Mouse (Mus musculus) intestine, embryonic 15.5 days (tissue): Measurements from ENCODE around the gene Ralgps1. TPM values are rescaled to one million over a fixed set of nuclear protein-coding genes. Genes with fewer than 3 reads are reported as not detected.

Source experiments
- ATAC-seq: fragments of 200-750 bp; cut with Nextera tagmentation; 2 replicates; pipeline ENCODE4 v1.8.0; 2017; ENCODE audit warnings: moderate TSS enrichment, moderate library complexity
- H3K27ac ChIP-seq: fragments of 300-500 bp; sonication (generic); 2 replicates; pipeline ENCODE4 v1.5.1; 2015; ENCODE audit warnings: mild to moderate bottlenecking, inconsistent platforms
- H3K27me3 ChIP-seq: fragments of 300-500 bp; sonication (generic); replicated peaks from 2 replicates; pipeline ENCODE4 v1.6.1; 2015; ENCODE audit warnings: inconsistent platforms
- H3K36me3 ChIP-seq: fragments of 300-500 bp; sonication (generic); 2 replicates; pipeline ENCODE4 v1.6.1; 2015; ENCODE audit warnings: inconsistent platforms
- H3K4me1 ChIP-seq: fragments of 300-500 bp; sonication (generic); replicated peaks from 2 replicates; pipeline ENCODE4 v1.6.1; 2015; ENCODE audit warnings: inconsistent platforms
- H3K4me2 ChIP-seq: fragments of 300-500 bp; sonication (generic); replicated peaks from 2 replicates; pipeline ENCODE4 v1.6.1; 2015; ENCODE audit warnings: mild to moderate bottlenecking, inconsistent platforms
- H3K4me3 ChIP-seq: fragments of 300-500 bp; sonication (generic); replicated peaks from 2 replicates; pipeline ENCODE4 v1.5.1; 2015; ENCODE audit warnings: inconsistent platforms
- H3K9ac ChIP-seq: fragments of 300-500 bp; sonication (generic); 2 replicates; pipeline ENCODE4 v1.6.1; 2015; ENCODE audit warnings: inconsistent platforms
- H3K9me3 ChIP-seq: fragments of 300-500 bp; sonication (generic); 2 replicates; pipeline ENCODE4 v1.6.1; 2016; ENCODE audit warnings: inconsistent platforms
- WGBS: fragments of 180-500 bp; shearing (Covaris S2); methylation state at CpG from one replicate; pipeline ENCODE4 v1.1.7; 2015; 5-methylcytosine and 5-hydroxymethylcytosine counted together
- polyA plus RNA-seq: library from polyadenylated mRNA; unstranded; fragments of >200 nt; fragmentation: Nextera tagmentation; extraction: Ambion mirVana; gene quantifications from 2 replicates; pipeline ENCODE4 v1.2.1, GENCODE M21; 2015

The Ralgps1 gene
- polyA plus RNA-seq, 1 experiment from 2014 or later = 5.5 TPM

DNA sequence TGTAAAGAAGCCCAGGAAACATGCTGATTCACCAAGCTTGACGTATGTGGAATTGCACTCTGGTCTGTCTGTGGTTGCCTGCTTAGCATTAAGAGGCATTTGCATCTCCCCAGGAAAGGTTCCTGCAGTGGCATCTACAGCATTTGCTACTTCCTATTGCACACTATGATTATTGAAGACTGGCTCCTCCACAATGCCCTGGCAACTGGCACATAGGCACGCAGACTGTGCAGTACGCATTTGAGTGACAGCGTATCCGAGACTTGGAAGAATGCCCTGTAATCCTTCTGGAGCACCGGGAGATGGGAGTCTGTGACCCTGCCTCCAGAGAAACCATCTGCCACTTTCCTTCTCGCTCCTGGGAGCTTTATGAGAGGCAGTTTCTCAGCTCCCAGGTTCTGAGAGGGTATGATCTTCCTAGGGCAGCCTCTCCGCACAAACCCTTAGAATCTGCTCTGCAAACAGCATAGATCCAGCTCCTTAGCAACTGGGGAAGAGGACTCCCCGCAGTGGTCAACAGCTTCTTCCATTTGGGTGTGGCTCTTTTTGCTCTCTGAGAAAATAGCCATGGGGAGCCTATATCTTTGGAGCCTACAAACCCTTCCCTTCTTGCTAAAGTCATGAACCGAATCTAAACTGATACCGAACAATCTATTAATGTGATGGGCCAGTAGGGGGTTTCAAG is 22.8 kb upstream of the Ralgps1 start:
- no peak overlapping the region for H3K4me2 ChIP-seq
- H3K4me1 ChIP-seq = no peaks in the 10 kb centered on the region
- no peak overlapping the region for H3K9ac ChIP-seq
- H3K27ac ChIP-seq = no peak overlapping the region
- ATAC-seq = no peak
- peaks cover 4% of the 10 kb centered on the region; the same call in 1 of the 2 replicates for H3K9me3 ChIP-seq
- no peaks in the 10 kb centered on the region for H3K27me3 ChIP-seq
- no peak overlapping the region for H3K4me3 ChIP-seq
- no peaks in the 10 kb centered on the region for H3K36me3 ChIP-seq
- 68% methylated on average over 11 of the region's 11 CpGs for WGBS

DNA sequence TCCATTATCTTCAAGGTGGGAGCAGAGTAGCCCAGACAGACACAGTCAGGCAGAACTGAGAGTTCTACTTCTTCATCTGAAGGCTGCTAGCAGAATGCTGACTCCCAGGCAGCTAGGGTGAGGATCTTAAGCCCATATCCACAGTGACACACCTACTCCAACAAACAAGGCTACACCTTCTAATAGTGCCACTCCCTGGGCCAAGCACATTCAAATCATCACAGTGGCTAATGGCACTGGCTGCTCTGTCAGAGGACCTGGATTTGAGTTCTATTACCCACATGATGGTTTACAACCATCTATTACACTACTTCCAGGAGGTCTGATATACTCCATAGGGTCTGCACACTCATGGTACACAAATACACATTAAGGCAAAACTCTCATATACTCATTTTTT is 21.7 kb upstream of the Ralgps1 start:
- H3K4me1 ChIP-seq = no peaks in the 10 kb centered on the region
- H3K36me3 ChIP-seq = no peaks in the 10 kb centered on the region
- H3K9me3 ChIP-seq = peaks cover 4% of the 10 kb centered on the region; the same call in 1 of the 2 replicates
- H3K27me3 ChIP-seq = no peaks in the 10 kb centered on the region
- no peak overlapping the region for H3K4me3 ChIP-seq
- no peak overlapping the region for H3K27ac ChIP-seq
- no peak overlapping the region for H3K9ac ChIP-seq
- no peak overlapping the region for H3K4me2 ChIP-seq
- ATAC-seq = no peak

- H3K9ac ChIP-seq = no peak overlapping the region
- no peaks in the 10 kb centered on the region for H3K27me3 ChIP-seq
- H3K4me2 ChIP-seq = peak overlapping the region; percentile 73
- H3K4me1 ChIP-seq = peaks cover 5% of the 10 kb centered on the region; the same call in 1 of the 2 replicates
- ATAC-seq = no peak
- H3K36me3 ChIP-seq = no peaks in the 10 kb centered on the region
- 30% methylated on average over 18 of the region's 18 CpGs for WGBS
- no peaks in the 10 kb centered on the region for H3K9me3 ChIP-seq
- H3K4me3 ChIP-seq = peak overlapping the region; percentile 74
- H3K27ac ChIP-seq = no peak overlapping the region
These were observed 542 bp upstream of the Ralgps1 start for GRCm38 (mm10) chr2:33371648-33372408.

GRCm38 (mm10) chr2:33370276-33370776 is 960 bp downstream of the Ralgps1 start:
- Histone ChIP-seq H3K27ac (no peak overlapping the region), H3K9ac (peak overlapping the region; percentile 36; the same call in 1 of the 2 replicates), H3K4me2 (peak overlapping the region; percentile 73), H3K9me3 (no peaks in the 10 kb centered on the region), H3K4me3 (peak overlapping the region; percentile 74), H3K4me1 (peaks cover 15% of the 10 kb centered on the region), H3K36me3 (no peaks in the 10 kb centered on the region), H3K27me3 (no peaks in the 10 kb centered on the region)
- 10% methylated on average over 15 of the region's 15 CpGs for WGBS
- ATAC-seq = no peak

GRCm38 (mm10) chr2:33369453-33369852 is 1.8 kb downstream of the Ralgps1 start:
- Histone ChIP-seq H3K4me3 (no peak overlapping the region), H3K27ac (no peak overlapping the region), H3K4me1 (peaks cover 24% of the 10 kb centered on the region), H3K4me2 (no peak overlapping the region), H3K9ac (no peak overlapping the region), H3K36me3 (no peaks in the 10 kb centered on the region), H3K27me3 (no peaks in the 10 kb centered on the region), H3K9me3 (no peaks in the 10 kb centered on the region)
- WGBS = 62% methylated on average over 3 of the region's 3 CpGs
- ATAC-seq = no peak

GRCm38 (mm10) chr2:33368486-33368885 is 2.8 kb downstream of the Ralgps1 start:
- no peak overlapping the region for H3K4me2 ChIP-seq
- no peaks in the 10 kb centered on the region for H3K36me3 ChIP-seq
- H3K27ac ChIP-seq = no peak overlapping the region
- H3K4me3 ChIP-seq = no peak overlapping the region
- no peaks in the 10 kb centered on the region for H3K27me3 ChIP-seq
- H3K9ac ChIP-seq = no peak overlapping the region
- ATAC-seq = no peak
- H3K4me1 ChIP-seq = peaks cover 24% of the 10 kb centered on the region
- no peaks in the 10 kb centered on the region for H3K9me3 ChIP-seq
- 88% methylated on average over 1 of the region's 1 CpGs for WGBS

GRCm38 (mm10) chr2:33365703-33366471 is 5.4 kb downstream of the Ralgps1 start:
- Histone ChIP-seq H3K27me3 (no peaks in the 10 kb centered on the region), H3K9ac (no peak overlapping the region), H3K27ac (peak overlapping the region; percentile 81), H3K9me3 (no peaks in the 10 kb centered on the region), H3K4me2 (peak overlapping the region; percentile 30), H3K36me3 (no peaks in the 10 kb centered on the region), H3K4me1 (peaks cover 27% of the 10 kb centered on the region), H3K4me3 (no peak overlapping the region)
- ATAC-seq = peak; percentile 21
- 32% methylated on average over 9 of the region's 9 CpGs for WGBS

- Histone ChIP-seq H3K27ac (no peak overlapping the region), H3K9ac (no peak overlapping the region), H3K36me3 (no peaks in the 10 kb centered on the region), H3K4me2 (no peak overlapping the region), H3K4me1 (peaks cover 25% of the 10 kb centered on the region), H3K9me3 (no peaks in the 10 kb centered on the region), H3K27me3 (no peaks in the 10 kb centered on the region), H3K4me3 (no peak overlapping the region)
- WGBS = 81% methylated on average over 4 of the region's 4 CpGs
- ATAC-seq = no peak
These were observed 6.6 kb downstream of the Ralgps1 start for GRCm38 (mm10) chr2:33364656-33365055.

GRCm38 (mm10) chr2:33363890-33364289 is 7.4 kb downstream of the Ralgps1 start:
- no peak for ATAC-seq
- Histone ChIP-seq H3K9me3 (no peaks in the 10 kb centered on the region), H3K4me3 (no peak overlapping the region), H3K36me3 (no peaks in the 10 kb centered on the region), H3K4me1 (peaks cover 25% of the 10 kb centered on the region), H3K27me3 (no peaks in the 10 kb centered on the region), H3K27ac (no peak overlapping the region), H3K4me2 (no peak overlapping the region), H3K9ac (no peak overlapping the region)
- WGBS = 75% methylated on average over 4 of the region's 4 CpGs

- Histone ChIP-seq H3K27ac (0 out of 2 replicates have a peak overlapping the region, but pooled peaks have one; percentile 7), H3K4me1 (peaks cover 18% of the 10 kb centered on the region), H3K27me3 (no peaks in the 10 kb centered on the region), H3K36me3 (no peaks in the 10 kb centered on the region), H3K9me3 (no peaks in the 10 kb centered on the region), H3K9ac (no peak overlapping the region), H3K4me2 (no peak overlapping the region), H3K4me3 (no peak overlapping the region)
- 69% methylated on average over 9 of the region's 9 CpGs for WGBS
- peak; percentile 78 for ATAC-seq
These were observed 10.1 kb downstream of the Ralgps1 start for GRCm38 (mm10) chr2:33361139-33361716.

DNA sequence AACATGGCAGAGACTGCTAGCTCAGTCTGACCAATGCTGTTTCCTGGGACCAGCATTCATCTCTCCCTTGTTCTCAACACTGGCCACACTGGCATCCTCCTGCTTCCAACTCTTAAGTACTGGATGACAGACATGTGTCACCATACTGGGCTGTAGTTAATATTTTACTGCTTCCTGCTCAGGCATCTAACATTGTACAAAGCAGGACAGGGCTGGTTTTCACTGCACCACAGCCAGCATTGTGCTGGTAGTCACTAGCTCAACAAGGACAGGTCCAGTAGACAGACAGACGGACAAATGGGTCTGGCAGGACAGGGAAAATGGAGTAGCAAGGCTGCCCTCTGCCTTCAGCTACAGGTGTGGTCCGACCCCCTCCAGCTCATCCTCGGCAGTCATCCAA is 10.7 kb downstream of the Ralgps1 start:
- 0 out of 2 replicates have a peak overlapping the region, but pooled peaks have one; percentile 7 for H3K27ac ChIP-seq
- WGBS = 77% methylated on average over 3 of the region's 3 CpGs
- no peak overlapping the region for H3K4me3 ChIP-seq
- no peaks in the 10 kb centered on the region for H3K27me3 ChIP-seq
- no peaks in the 10 kb centered on the region for H3K36me3 ChIP-seq
- H3K4me2 ChIP-seq = no peak overlapping the region
- ATAC-seq = peak; percentile 35
- H3K9me3 ChIP-seq = no peaks in the 10 kb centered on the region
- H3K9ac ChIP-seq = no peak overlapping the region
- H3K4me1 ChIP-seq = peaks cover 16% of the 10 kb centered on the region

- H3K36me3 ChIP-seq = no peaks in the 10 kb centered on the region
- H3K27me3 ChIP-seq = no peaks in the 10 kb centered on the region
- H3K4me2 ChIP-seq = no peak overlapping the region
- no peak for ATAC-seq
- H3K4me3 ChIP-seq = no peak overlapping the region
- peaks cover 5% of the 10 kb centered on the region; the same call in 1 of the 2 replicates for H3K4me1 ChIP-seq
- H3K9ac ChIP-seq = no peak overlapping the region
- no peak overlapping the region for H3K27ac ChIP-seq
- WGBS = 86% methylated on average over 8 of the region's 8 CpGs
- no peaks in the 10 kb centered on the region for H3K9me3 ChIP-seq
These were observed 12.1 kb downstream of the Ralgps1 start for GRCm38 (mm10) chr2:33359184-33359583.
